In genomic region chr10:34297299-34297979, GRCm38 (mm10) we compare ENCODE assay signal across 8 mouse cellular contexts. TPM values are rescaled to one million over a fixed set of nuclear protein-coding genes. Genes with fewer than 3 reads are reported as not detected.
DNase-seq lines count a peak whose midpoint lies in the region; ATAC-seq lines count a peak whose summit lies in the region.

Tspyl4 (plus strand) TSS chr10:34297442.

- ATAC-seq in hindbrain, embryonic 13.5 days (ENCODE audit: low FRiP score) = peak; percentile 98

- DNase-seq in T-cell, adult 2 months (ENCODE audit: low spot score) = peak; percentile 96
- DNase-seq in cerebellum, postnatal 25 days = peak; percentile 93 to 96
- peak; percentile 91 to 93 for DNase-seq in frontal cortex, postnatal 14 days (ENCODE audit: low spot score in 2 of 2)
- peak; percentile 94 to 96 for DNase-seq in layer of hippocampus, postnatal 14 days (ENCODE audit: low spot score in 2 of 2)
- peak; percentile 95 for DNase-seq in lung, postnatal 10 days
- DNase-seq in ovary, postnatal 14 days (ENCODE audit: low spot score) = peak; percentile 84
- DNase-seq in thymus, postnatal 10 days (ENCODE audit: low spot score in 2 of 2) = peak; percentile 95 to 96

- peaks cover 4% of the 10 kb centered on the region for H3K36me3 ChIP-seq in hindbrain, embryonic 13.5 days

- H3K9ac ChIP-seq in hindbrain, embryonic 13.5 days = peak within 1 kb of the TSS; percentile 96

- peak within 1 kb of the TSS; percentile 99 for H3K27ac ChIP-seq in hindbrain, embryonic 13.5 days

- H3K27me3 ChIP-seq in hindbrain, embryonic 13.5 days = no peaks in the 10 kb centered on the region

- H3K4me2 ChIP-seq in hindbrain, embryonic 13.5 days = peak within 1 kb of the TSS; percentile 97

- WGBS in hindbrain, embryonic 13.5 days = under 1% methylated on average over 38 of the region's 38 CpGs

- H3K4me3 ChIP-seq in hindbrain, embryonic 13.5 days = peak within 1 kb of the TSS; percentile 83

- peaks cover 44% of the 10 kb centered on the region for H3K4me1 ChIP-seq in hindbrain, embryonic 13.5 days (replicated peaks)

- H3K9me3 ChIP-seq in hindbrain, embryonic 13.5 days = no peaks in the 10 kb centered on the region

RNA-seq across cellular contexts. Expression of gene Tspyl4, which starts in this region (rescaled TPM):
- 229 and 238 TPM in 2 replicates for polyA plus RNA-seq in hindbrain, embryonic 13.5 days (2015; fragmentation: Nextera tagmentation; extraction: Ambion mirVana)
- total RNA-seq in layer of hippocampus, postnatal 14 days (2021) = 100 to 1,000 TPM; 312 to 332 TPM

Comparison
In these comparisons a context has a peak if more than half of its experiments do, and no peak if none do; other contexts are left out.
1. Peak in every context shown above with its lines: DNase-seq, ATAC-seq, H3K4me3 ChIP-seq and H3K27ac ChIP-seq.